In the genomic region with DNA sequence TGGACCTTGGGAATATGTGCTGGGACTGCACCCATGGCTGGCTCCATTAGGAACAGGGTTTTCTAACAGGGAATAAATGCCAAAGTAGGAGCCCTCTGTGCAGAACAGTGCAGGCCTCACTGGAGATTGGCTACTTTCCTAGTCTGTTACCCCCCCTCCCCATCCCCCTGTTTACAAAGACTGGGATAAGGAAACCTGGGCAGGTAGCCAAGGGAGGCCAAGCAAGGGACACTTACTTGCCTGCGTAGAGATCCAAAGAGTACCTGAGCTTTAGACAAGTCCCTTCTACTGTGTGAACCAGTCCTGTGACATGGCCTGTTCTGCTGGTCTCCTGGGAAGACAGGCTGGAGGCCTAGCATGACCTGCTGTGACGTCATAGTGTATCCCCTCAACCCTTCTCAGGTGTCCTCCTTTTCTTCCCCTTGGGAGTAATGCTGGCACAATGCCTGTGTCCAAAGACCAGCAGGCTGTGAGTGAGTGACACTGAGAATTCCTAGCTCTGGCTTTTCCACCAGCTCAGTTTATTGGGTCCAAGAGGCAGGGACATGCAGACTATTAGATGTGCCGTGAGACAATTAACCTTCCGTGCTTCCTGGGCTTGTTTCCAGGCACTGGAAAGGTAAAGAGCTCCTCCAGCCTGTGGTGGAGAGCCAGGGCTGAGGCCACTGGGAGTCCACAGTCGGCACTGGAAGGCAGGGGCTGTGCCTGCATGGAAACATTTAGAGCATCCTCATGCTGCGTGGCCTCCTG, we compare ENCODE assay signal across 14 mouse cellular contexts. TPM values are rescaled to one million over a fixed set of nuclear protein-coding genes. Genes with fewer than 3 reads are reported as not detected.
DNase-seq lines count a peak whose midpoint lies in the region; ATAC-seq and TF ChIP-seq lines count a peak whose summit lies in the region.
"Had no signal": no experiment of that assay in that cellular context is flagged by ENCODE, and none has a peak within 500 bp of the region (broad histone marks: within the 10 kb centered on the region; RNA-seq: fewer than 3 reads in every experiment).

No protein-coding gene starts in this region.

- H3K36me3 ChIP-seq in heart, embryonic 10.5 days: no peaks in the 10 kb centered on the region
- H3K36me3 ChIP-seq in lung, embryonic 14.5 days (ENCODE audit: insufficient read depth): no peaks in the 10 kb centered on the region
- no peaks in the 10 kb centered on the region for H3K36me3 ChIP-seq in embryonic facial prominence, embryonic 15.5 days
- H3K36me3 ChIP-seq in limb, embryonic 13.5 days: no peaks in the 10 kb centered on the region
- H3K36me3 ChIP-seq: forebrain, embryonic 10.5 days had no signal

- H3K4me1 ChIP-seq in heart, embryonic 10.5 days: peaks cover 5% of the 10 kb centered on the region
- no peaks in the 10 kb centered on the region for H3K4me1 ChIP-seq in lung, embryonic 14.5 days (ENCODE audit: insufficient read depth)
- peaks cover 4% of the 10 kb centered on the region; the same call in 1 of the 2 replicates for H3K4me1 ChIP-seq in embryonic facial prominence, embryonic 15.5 days
- peaks cover 16% of the 10 kb centered on the region for H3K4me1 ChIP-seq in limb, embryonic 13.5 days
- H3K4me1 ChIP-seq: forebrain, embryonic 10.5 days had no signal

- WGBS in heart, embryonic 10.5 days: 74% methylated on average over 6 of the region's 6 CpGs
- 54% methylated on average over 6 of the region's 6 CpGs for WGBS in lung, embryonic 14.5 days
- 57% methylated on average over 6 of the region's 6 CpGs for WGBS in embryonic facial prominence, embryonic 15.5 days
- 53% methylated on average over 6 of the region's 6 CpGs for WGBS in limb, embryonic 13.5 days

- no peaks in the 10 kb centered on the region for H3K9me3 ChIP-seq in heart, embryonic 10.5 days
- H3K9me3 ChIP-seq in lung, embryonic 14.5 days (ENCODE audit: low read depth, low read length): no peaks in the 10 kb centered on the region
- no peaks in the 10 kb centered on the region for H3K9me3 ChIP-seq in embryonic facial prominence, embryonic 15.5 days (replicated peaks)
- H3K9me3 ChIP-seq in limb, embryonic 13.5 days: peaks cover 3% of the 10 kb centered on the region; the same call in 1 of the 2 replicates

- no peak overlapping the region for H3K27ac ChIP-seq in heart, embryonic 10.5 days
- no peak overlapping the region for H3K27ac ChIP-seq in lung, embryonic 14.5 days (ENCODE audit: low read depth)
- H3K27ac ChIP-seq in embryonic facial prominence, embryonic 15.5 days (replicated peaks): no peak overlapping the region
- no peak overlapping the region; the same call in 1 of the 2 replicates for H3K27ac ChIP-seq in limb, embryonic 13.5 days
- H3K27ac ChIP-seq: forebrain, embryonic 10.5 days; left cerebral cortex, adult 2 months had no signal

- no peak overlapping the region for H3K9ac ChIP-seq in lung, embryonic 14.5 days
- H3K9ac ChIP-seq in embryonic facial prominence, embryonic 15.5 days: no peak overlapping the region
- H3K9ac ChIP-seq in limb, embryonic 13.5 days: no peak overlapping the region

- TF ChIP-seq CTCF in lung, embryonic 14.5 days (IDR thresholded peaks at IDR 0.05; ENCODE audit: low read depth): no peak

- peaks cover 10% of the 10 kb centered on the region; the same call in 1 of the 2 replicates for H3K27me3 ChIP-seq in heart, embryonic 10.5 days (ENCODE audit: insufficient read depth, poor library complexity, severe bottlenecking)
- H3K27me3 ChIP-seq in lung, embryonic 14.5 days (ENCODE audit: insufficient read depth, low read length): no peaks in the 10 kb centered on the region
- H3K27me3 ChIP-seq in embryonic facial prominence, embryonic 15.5 days: no peaks in the 10 kb centered on the region
- H3K27me3 ChIP-seq in limb, embryonic 13.5 days: no peaks in the 10 kb centered on the region

- H3K4me2 ChIP-seq in lung, embryonic 14.5 days: no peak overlapping the region
- H3K4me2 ChIP-seq in embryonic facial prominence, embryonic 15.5 days (replicated peaks): no peak overlapping the region
- no peak overlapping the region for H3K4me2 ChIP-seq in limb, embryonic 13.5 days (replicated peaks)

- H3K4me3 ChIP-seq in heart, embryonic 10.5 days: no peak overlapping the region
- no peak overlapping the region for H3K4me3 ChIP-seq in lung, embryonic 14.5 days (ENCODE audit: low read depth, low read length)
- no peak overlapping the region for H3K4me3 ChIP-seq in embryonic facial prominence, embryonic 15.5 days (replicated peaks)
- no peak overlapping the region for H3K4me3 ChIP-seq in limb, embryonic 13.5 days
- H3K4me3 ChIP-seq: forebrain, embryonic 10.5 days; left cerebral cortex, adult 2 months; myocyte had no signal

- ATAC-seq in lung, embryonic 14.5 days (ENCODE audit: insufficient read depth): peak; percentile 80; the same call in 1 of the 2 replicates
- peak; percentile 73; the same call in 1 of the 2 replicates for ATAC-seq in embryonic facial prominence, embryonic 15.5 days (ENCODE audit: insufficient number of reproducible peaks, low FRiP score, low TSS enrichment, low read depth)
- peak; percentile 54 for ATAC-seq in limb, embryonic 13.5 days (ENCODE audit: low FRiP score, low read depth)

- peak; percentile 61 for DNase-seq in heart, embryonic 10.5 days (ENCODE audit: low spot score)
- no peak for DNase-seq in heart, adult 9 months (ENCODE audit: low spot score in 2 of 2)
- peak; percentile 77 for DNase-seq in lung, embryonic 14.5 days
- no peak for DNase-seq in lung, postnatal 25 days (ENCODE audit: low spot score)
- no peak for DNase-seq in layer of hippocampus, postnatal 10 days (ENCODE audit: low spot score in 2 of 2)
- no peak for DNase-seq in layer of hippocampus, postnatal 25 days (ENCODE audit: extremely low spot score in 1 of 2, low spot score in 1 of 2)

RNA-seq across cellular contexts. Expression of a gene that starts 37.5 kb away (rescaled TPM):
- polyA plus RNA-seq in heart, embryonic 10.5 days (2016; fragmentation: Nextera tagmentation; extraction: Ambion mirVana): 20.2 and 26.3 TPM in 2 replicates
- polyA plus RNA-seq in lung, embryonic 14.5 days (2014; fragmentation: Nextera tagmentation; extraction: Ambion mirVana): 38.8 and 39.1 TPM in 2 replicates
- polyA plus RNA-seq in embryonic facial prominence, embryonic 15.5 days (2015; fragmentation: Nextera tagmentation; extraction: Ambion mirVana): 41.7 and 43.0 TPM in 2 replicates
- 40.8 and 41.1 TPM in 2 replicates for polyA plus RNA-seq in limb, embryonic 13.5 days (2015; fragmentation: Nextera tagmentation; extraction: Ambion mirVana)
- 10 to 100 TPM; 27.3 to 30.6 TPM for total RNA-seq in layer of hippocampus, postnatal 10 days (2021)
- total RNA-seq in layer of hippocampus, postnatal 25 days (2021): 10 to 100 TPM; 30.9 TPM
- total RNA-seq: MEL had no signal

RNA-seq across cellular contexts. Expression of a gene that starts 58.2 kb away (rescaled TPM):
- 15.3 and 27.4 TPM in 2 replicates for polyA plus RNA-seq in heart, embryonic 10.5 days (2016; fragmentation: Nextera tagmentation; extraction: Ambion mirVana)
- polyA plus RNA-seq in lung, embryonic 14.5 days (2014; fragmentation: Nextera tagmentation; extraction: Ambion mirVana): 0.61 and 0.78 TPM in 2 replicates
- polyA plus RNA-seq in embryonic facial prominence, embryonic 15.5 days (2015; fragmentation: Nextera tagmentation; extraction: Ambion mirVana): 19.3 and 22.9 TPM in 2 replicates
- polyA plus RNA-seq in limb, embryonic 13.5 days (2015; fragmentation: Nextera tagmentation; extraction: Ambion mirVana): 35.7 and 46.1 TPM in 2 replicates
- total RNA-seq in layer of hippocampus, postnatal 10 days (2021): 1 to 10 TPM; 1.1 to 1.2 TPM
- under 1 TPM; 0.59 to 0.76 TPM for total RNA-seq in layer of hippocampus, postnatal 25 days (2021)
- total RNA-seq: hematopoietic stem cell, adult 5-6 weeks; MEL had no signal
- polyA plus RNA-seq: liver, embryonic 16.5 days had no signal

Comparison
In these comparisons a context has a peak if more than half of its experiments do, and no peak if none do; other contexts are left out.
1. DNase-seq: peak in heart, embryonic 10.5 days (single experiment) and lung, embryonic 14.5 days (single experiment); none in heart, adult 9 months (0 of 2), lung, postnatal 25 days (single experiment), layer of hippocampus, postnatal 10 days (0 of 2) and layer of hippocampus, postnatal 25 days (0 of 2).
2. Peak in every context shown above with its lines, with median percentiles within 50 percentile points of each other: ATAC-seq.